Mouse (Mus musculus) layer of hippocampus, adult 2 months (tissue): ENCODE results near the gene Pygm. TPM values are rescaled to one million over a fixed set of nuclear protein-coding genes. Genes with fewer than 3 reads are reported as not detected.

Source experiments
- DNase-seq, 2 experiments: peaks; one replicate each; pipeline ENCODE4 v3.0.0; 2022; ENCODE audit warnings: low spot score in 2 of 2
- H3K27ac ChIP-seq: fragments of 200-600 bp; 2 replicates; pipeline ENCODE4 v1.8.1; 2022
- H3K4me3 ChIP-seq: fragments of 200-600 bp; 2 replicates; pipeline ENCODE4 v1.8.1; 2022; ENCODE audit warnings: mild to moderate bottlenecking
- CTCF ChIP-seq: fragments of 200-600 bp; conservative IDR thresholded peaks from 2 replicates; pipeline ENCODE4 v1.8.1; 2022; ENCODE audit warnings: antibody characterized with exemption, mild to moderate bottlenecking, moderate library complexity
- total RNA-seq, 2 experiments: library from RNA; stranded (reverse); gene quantifications; 2 replicates each; pipeline ENCODE4 v1.2.3; 2021

Pygm gene
- total RNA-seq, 2 experiments from 2014 or later = 13.0 to 18.8 TPM

GRCm38 (mm10) chr19:6363411-6364240, 20.6 kb upstream of the Pygm start, which contains the start of gene Sf1:
Gene Sf1, plus strand, starts transcription at chr19:6363690.
- H3K27ac ChIP-seq = peak within 1 kb of the TSS; percentile 99
- peak; percentile 100 for DNase-seq
- peak within 1 kb of the TSS; percentile 93 for H3K4me3 ChIP-seq
- TF ChIP-seq CTCF = no peak

- peak overlapping the region; percentile 93 for H3K4me3 ChIP-seq
- H3K27ac ChIP-seq = peak overlapping the region; percentile 99
- peak; percentile 93 for DNase-seq
- TF ChIP-seq CTCF = 0 out of 2 replicates have a peak, but pooled peaks have one; percentile 11
Observed at GRCm38 (mm10) chr19:6364317-6364725, 19.9 kb upstream of the Pygm start.

- no peak for DNase-seq
- peak overlapping the region; percentile 93 for H3K4me3 ChIP-seq
- no peak for TF ChIP-seq CTCF
- peak overlapping the region; percentile 99 for H3K27ac ChIP-seq
Observed at GRCm38 (mm10) chr19:6364842-6365241, 19.4 kb upstream of the Pygm start.

GRCm38 (mm10) chr19:6370175-6370574, 14.0 kb upstream of the Pygm start:
- Histone ChIP-seq H3K4me3 (no peak overlapping the region), H3K27ac (no peak overlapping the region)
- TF ChIP-seq CTCF = no peak
- DNase-seq = no peak

GRCm38 (mm10) chr19:6372433-6372832, 11.8 kb upstream of the Pygm start:
- TF ChIP-seq CTCF = no peak
- no peak overlapping the region for H3K27ac ChIP-seq
- no peak overlapping the region for H3K4me3 ChIP-seq
- DNase-seq = no peak

- DNase-seq = peak; percentile 61 to 85
- H3K27ac ChIP-seq = no peak overlapping the region
- peak; percentile 89 for TF ChIP-seq CTCF
- no peak overlapping the region for H3K4me3 ChIP-seq
Observed at GRCm38 (mm10) chr19:6373539-6374400, 10.4 kb upstream of the Pygm start.

- TF ChIP-seq CTCF = no peak
- H3K27ac ChIP-seq = no peak overlapping the region
Observed at GRCm38 (mm10) chr19:6374571-6374970, 9.6 kb upstream of the Pygm start.

GRCm38 (mm10) chr19:6375423-6376254, 8.6 kb upstream of the Pygm start:
- no peak for DNase-seq
- no peak overlapping the region for H3K27ac ChIP-seq
- no peak for TF ChIP-seq CTCF
- H3K4me3 ChIP-seq = no peak overlapping the region

More at GRCm38 (mm10) chr19:6374571-6374970, 9.6 kb upstream of the Pygm start:
- no peak overlapping the region for H3K4me3 ChIP-seq
- no peak for DNase-seq

GRCm38 (mm10) chr19:6376255-6376564, 8.0 kb upstream of the Pygm start:
- DNase-seq = peak in 1 of 2 experiments; percentile 61
- no peak overlapping the region for H3K27ac ChIP-seq
- peak; percentile 86 for TF ChIP-seq CTCF

GRCm38 (mm10) chr19:6376643-6377042, 7.6 kb upstream of the Pygm start:
- H3K27ac ChIP-seq = no peak overlapping the region
- DNase-seq = no peak
- TF ChIP-seq CTCF = no peak

More at GRCm38 (mm10) chr19:6376255-6376564, 8.0 kb upstream of the Pygm start:
- H3K4me3 ChIP-seq = no peak overlapping the region

GRCm38 (mm10) chr19:6377327-6378040, 6.7 kb upstream of the Pygm start:
- Histone ChIP-seq H3K27ac (no peak overlapping the region; the same call in 1 of the 2 replicates), H3K4me3 (no peak overlapping the region)
- TF ChIP-seq CTCF = no peak
- DNase-seq = no peak

More at GRCm38 (mm10) chr19:6376643-6377042, 7.6 kb upstream of the Pygm start:
- no peak overlapping the region for H3K4me3 ChIP-seq
